Mouse (Mus musculus) frontal cortex, postnatal 36 days (tissue): ENCODE data around the gene Trpm8.
A peak's percentile ranks its signal among the peaks of the same experiment; 100 is the strongest.

ENCODE experiments used
- DNase-seq, 2 experiments: peaks; one replicate each; pipeline ENCODE4 v3.0.0; 2022; ENCODE audit warnings: low spot score in 2 of 2

Trpm8 gene

GRCm38 (mm10) chr1:88284946-88285320 is 7.5 kb downstream of the Trpm8 start:
- no peak for DNase-seq

GRCm38 (mm10) chr1:88285652-88286051 is 8.2 kb downstream of the Trpm8 start:
- no peak for DNase-seq

GRCm38 (mm10) chr1:88286136-88286845 is 8.8 kb downstream of the Trpm8 start:
- DNase-seq, result no peak

GRCm38 (mm10) chr1:88286887-88287696 is 9.6 kb downstream of the Trpm8 start:
- no peak for DNase-seq

GRCm38 (mm10) chr1:88287697-88287980 is 10.2 kb downstream of the Trpm8 start:
- DNase-seq, result peak in 1 of 2 experiments; percentile 46

GRCm38 (mm10) chr1:88288056-88288788 is 10.8 kb downstream of the Trpm8 start:
- no peak for DNase-seq

GRCm38 (mm10) chr1:88288789-88289127 is 11.3 kb downstream of the Trpm8 start:
- no peak for DNase-seq

GRCm38 (mm10) chr1:88289152-88289551 is 11.7 kb downstream of the Trpm8 start:
- no peak for DNase-seq

- no peak for DNase-seq
Observed at GRCm38 (mm10) chr1:88289917-88290316, 12.5 kb downstream of the Trpm8 start.

GRCm38 (mm10) chr1:88290511-88290910 is 13.1 kb downstream of the Trpm8 start:
- DNase-seq, result no peak

GRCm38 (mm10) chr1:88291409-88292005 is 14.0 kb downstream of the Trpm8 start:
- DNase-seq, result no peak

- no peak for DNase-seq
Observed at GRCm38 (mm10) chr1:88292057-88292456, 14.6 kb downstream of the Trpm8 start.

GRCm38 (mm10) chr1:88294650-88295049 is 17.2 kb downstream of the Trpm8 start:
- DNase-seq, result no peak

GRCm38 (mm10) chr1:88296171-88296920 is 18.9 kb downstream of the Trpm8 start:
- DNase-seq, result no peak

- no peak for DNase-seq
Observed at GRCm38 (mm10) chr1:88297480-88298258, 20.2 kb downstream of the Trpm8 start.

- DNase-seq, result no peak
Observed at GRCm38 (mm10) chr1:88298686-88299528, 21.4 kb downstream of the Trpm8 start.

GRCm38 (mm10) chr1:88299529-88299945 is 22.1 kb downstream of the Trpm8 start:
- DNase-seq, result no peak

- DNase-seq, result no peak
Observed at GRCm38 (mm10) chr1:88300301-88301050, 23.0 kb downstream of the Trpm8 start.
